Mouse (Mus musculus) cortical plate, adult 2 months (tissue): ENCODE results near the gene Dclk1.

ENCODE experiments used
- CTCF ChIP-seq: fragments of 200-500 bp; IDR thresholded peaks from 2 replicates; pipeline ENCODE4 v1.5.1; 2011; ENCODE audit warnings: mild to moderate bottlenecking, control low read depth, low read length; ENCODE audit not compliant: insufficient read depth; ENCODE audit errors: extremely low read depth
- POLR2A ChIP-seq: fragments of 200-500 bp; IDR thresholded peaks from 2 replicates; pipeline ENCODE4 v1.6.1; 2011; ENCODE audit warnings: mild to moderate bottlenecking, low read length, control low read depth; ENCODE audit not compliant: insufficient read depth; ENCODE audit errors: extremely low read depth

GRCm38 (mm10) chr3:55443725-55444124 lies 201.6 kb downstream of the Dclk1 start:
- TF ChIP-seq CTCF (no peak), POLR2A (no peak)
